Mouse (Mus musculus) left cerebral cortex, adult 9 months (tissue): ENCODE results near the gene Esrra.
"Not testable (repeated sequence)": the region's sequence is repeated elsewhere in the genome, so short reads cannot be mapped to it uniquely, and the experiment has no call there.

Experiments used
- DNase-seq, 2 experiments: peaks; one replicate each; pipeline ENCODE4 v3.0.0; 2022; ENCODE audit warnings: low spot score in 2 of 2

Esrra gene

DNA sequence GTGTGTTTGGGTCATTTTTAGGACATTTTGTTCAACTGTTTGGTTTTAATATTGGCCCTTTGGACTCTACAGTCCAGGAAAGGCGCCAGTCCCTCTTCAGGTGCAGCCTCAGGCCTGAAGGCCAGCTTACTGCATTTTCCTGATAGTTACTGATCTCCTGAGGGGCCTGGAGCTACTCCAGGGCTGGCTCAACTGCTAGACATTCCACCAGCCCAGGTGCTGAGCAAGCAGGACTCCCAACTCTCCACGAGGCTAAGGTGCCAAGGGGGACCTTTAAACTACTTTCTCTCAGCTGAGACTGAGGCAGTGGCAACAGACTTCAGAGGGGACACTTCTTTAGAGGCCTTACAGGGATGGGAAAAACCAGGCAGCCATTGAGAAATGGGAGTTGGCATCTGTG lies 16.8 kb downstream of the Esrra start:
- DNase-seq = no peak

DNA sequence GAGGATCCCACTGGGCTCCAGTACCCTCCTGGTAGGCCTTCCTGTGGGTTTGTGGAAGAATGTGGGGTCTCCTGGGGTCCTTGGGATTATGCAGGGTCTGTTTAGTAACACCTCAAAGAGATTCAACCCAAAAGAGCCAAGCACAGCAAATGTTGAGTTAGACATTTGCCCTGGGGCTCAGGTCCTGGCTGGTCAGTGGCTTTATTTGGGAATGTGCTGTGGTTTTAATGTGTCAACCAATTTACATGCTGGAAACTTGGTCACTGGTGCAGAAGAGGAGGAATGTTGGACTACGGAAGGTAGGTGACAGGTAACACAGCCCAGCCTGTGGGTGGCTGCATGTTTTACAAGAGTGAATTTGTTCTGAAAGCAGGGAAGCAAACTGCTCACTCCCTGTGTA lies 18.6 kb downstream of the Esrra start:
- no peak for DNase-seq

DNA sequence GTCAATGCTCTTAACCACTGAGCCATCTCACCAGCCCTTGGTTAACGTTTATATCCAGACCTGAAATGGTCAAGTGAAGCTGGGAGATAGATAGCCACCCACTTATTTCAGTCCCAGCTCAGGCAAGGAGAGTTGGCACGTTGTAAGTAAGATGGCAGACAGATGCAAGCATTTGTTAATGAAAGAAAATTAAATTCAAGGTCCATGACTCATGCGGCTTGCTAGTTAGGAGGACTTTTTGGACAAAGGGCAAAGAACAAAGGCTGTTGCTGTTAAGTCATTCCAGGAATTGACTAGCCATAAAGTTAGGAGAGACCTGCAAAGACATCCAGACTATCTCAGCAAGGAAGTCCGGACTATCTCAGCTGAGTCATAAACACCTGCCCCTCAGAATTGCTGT lies 22.0 kb downstream of the Esrra start:
- no peak for DNase-seq

DNA sequence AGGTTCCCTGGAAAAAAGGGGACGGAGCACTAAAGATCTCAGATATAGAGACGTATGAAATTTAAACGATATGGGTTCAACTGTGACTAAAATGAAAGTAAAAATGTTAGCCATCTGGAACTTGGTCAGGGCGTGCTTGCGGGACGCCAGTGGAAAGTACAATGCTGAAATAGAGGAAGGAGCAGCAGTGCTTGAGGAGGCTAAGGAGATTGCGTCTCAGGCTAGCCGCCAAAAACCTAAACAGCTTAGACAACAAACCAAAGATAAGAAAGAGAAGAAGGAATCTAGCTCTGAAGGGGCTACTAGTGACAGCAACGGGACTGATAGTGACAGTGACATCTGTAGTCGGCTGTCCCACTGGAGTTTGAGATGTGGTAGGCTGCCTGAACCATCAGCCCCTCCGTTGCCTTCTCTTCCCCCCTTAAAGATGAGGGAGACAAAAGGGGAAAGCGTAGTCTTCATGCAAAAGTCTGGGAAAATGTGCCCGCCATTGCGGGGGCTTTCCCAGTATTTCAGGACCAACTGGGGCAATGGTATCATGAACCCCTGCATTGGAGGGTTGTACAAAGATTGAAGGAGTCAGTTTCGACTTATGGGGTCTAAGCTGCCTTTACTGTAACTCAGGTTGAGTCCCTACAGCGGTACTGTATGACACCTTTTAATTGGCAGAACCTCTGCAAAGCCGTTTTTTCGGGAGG lies 25.9 kb downstream of the Esrra start:
- DNase-seq = not testable (repeated sequence)

DNA sequence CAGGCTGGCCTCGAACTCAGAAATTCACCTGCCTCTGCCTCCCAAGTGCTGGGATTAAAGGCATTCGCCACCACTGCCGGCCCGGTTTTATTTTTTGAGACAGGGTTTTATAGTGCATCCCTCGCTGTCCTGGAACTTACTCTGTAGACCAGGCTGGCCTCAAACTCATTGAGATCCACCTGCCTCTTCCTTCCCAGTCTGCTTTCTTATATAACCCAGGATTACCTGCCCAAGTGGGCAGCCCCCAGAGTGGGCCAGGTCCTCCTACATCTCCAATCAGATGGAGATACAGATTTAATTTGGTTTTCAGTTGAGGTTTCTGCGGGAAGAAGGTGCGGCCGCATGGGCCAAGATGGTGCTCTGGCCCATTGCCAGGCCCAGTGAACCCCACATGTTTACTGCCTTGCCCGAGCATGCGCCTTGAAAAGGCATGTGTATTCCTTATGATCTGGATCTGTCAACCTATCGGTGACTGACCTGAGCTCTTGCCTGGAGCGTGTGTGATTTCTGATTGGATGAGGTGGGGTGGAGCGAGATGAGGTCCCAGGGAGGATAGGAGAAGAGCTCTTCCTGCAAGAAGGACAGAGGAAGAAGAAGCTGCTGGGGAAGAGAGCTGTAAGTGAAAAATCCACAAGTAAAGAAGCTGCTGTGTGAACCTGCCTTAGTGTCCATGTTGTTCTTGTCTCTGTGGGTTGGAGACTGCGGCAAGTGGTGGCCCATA lies 27.7 kb downstream of the Esrra start:
- DNase-seq = no peak

DNA sequence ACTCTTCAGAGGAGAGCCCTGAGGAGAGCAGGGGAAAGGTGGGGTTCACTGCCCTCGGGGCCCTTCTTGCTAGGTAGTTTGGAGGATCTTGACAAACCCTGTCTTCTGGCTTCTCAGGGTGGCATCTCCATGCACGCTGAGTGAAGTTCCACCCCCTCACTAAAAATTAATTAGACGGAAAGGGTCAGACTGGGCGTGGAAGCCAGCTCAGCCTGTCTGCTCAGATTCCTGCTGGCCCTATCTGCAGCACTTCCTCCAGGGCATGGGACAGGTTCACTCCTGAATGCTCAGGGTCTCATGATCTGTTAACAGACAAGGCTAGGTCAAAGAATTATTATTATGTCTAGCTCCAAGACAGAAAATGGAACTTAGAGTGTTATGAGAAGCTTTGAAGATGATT lies 29.1 kb downstream of the Esrra start:
- no peak for DNase-seq

DNA sequence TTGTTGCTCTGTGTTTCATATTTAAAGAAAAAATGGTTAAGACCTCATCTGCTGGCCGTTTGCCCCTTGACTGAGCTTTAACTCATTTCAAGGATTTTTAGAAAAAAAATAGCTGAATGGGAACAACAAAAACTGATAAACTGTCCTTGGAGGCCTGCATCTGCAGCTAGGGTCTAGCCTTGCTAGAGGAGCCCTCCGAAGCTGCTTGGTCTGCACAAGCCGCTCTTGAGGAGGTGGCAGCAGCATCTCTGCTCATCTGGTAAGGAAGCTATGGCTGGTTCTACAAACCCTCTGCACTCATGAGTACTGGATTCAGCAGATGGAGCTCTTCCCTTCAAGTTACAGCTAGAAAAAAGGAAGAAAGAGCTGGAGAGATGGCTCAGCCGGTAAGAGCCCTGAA lies 43.6 kb downstream of the Esrra start:
- no peak for DNase-seq

DNA sequence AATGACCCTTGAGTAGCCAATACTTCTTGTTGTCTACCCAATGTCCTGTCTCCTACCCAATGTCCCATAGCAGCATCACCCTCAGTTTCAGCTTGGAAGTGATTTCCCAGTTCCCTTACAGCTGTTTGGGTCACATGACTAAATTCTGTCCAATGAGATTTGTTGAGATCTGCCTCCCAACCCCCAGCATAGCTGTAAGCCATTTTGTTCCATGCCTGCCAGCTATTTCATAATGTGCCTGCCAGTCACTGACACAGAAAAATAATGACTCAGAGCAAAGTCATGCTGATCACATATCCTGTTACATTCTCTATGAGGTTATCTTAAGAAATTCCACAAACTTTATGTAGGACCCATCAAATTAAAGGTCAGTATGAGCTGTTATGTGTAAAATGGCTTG lies 44.8 kb downstream of the Esrra start:
- no peak for DNase-seq

DNA sequence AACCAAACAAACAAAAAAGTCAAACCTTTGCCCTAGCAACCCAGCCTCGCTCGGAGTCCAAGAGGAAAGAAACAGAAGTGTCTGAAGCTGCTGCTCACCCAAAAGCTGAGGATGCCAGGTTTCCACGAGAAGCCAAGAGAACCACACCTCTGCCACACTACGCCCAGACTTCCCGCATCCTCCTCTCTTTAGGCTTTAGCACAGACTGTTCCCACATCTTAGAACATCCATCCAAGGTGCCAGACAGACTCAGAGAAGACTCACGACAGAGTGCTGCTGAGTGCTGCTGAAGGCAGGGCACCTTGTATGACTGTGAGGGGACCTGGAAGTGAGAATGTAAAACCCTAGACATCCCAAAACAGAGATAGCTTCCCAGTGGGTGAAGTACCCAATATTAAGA lies 45.8 kb downstream of the Esrra start:
- DNase-seq = no peak

DNA sequence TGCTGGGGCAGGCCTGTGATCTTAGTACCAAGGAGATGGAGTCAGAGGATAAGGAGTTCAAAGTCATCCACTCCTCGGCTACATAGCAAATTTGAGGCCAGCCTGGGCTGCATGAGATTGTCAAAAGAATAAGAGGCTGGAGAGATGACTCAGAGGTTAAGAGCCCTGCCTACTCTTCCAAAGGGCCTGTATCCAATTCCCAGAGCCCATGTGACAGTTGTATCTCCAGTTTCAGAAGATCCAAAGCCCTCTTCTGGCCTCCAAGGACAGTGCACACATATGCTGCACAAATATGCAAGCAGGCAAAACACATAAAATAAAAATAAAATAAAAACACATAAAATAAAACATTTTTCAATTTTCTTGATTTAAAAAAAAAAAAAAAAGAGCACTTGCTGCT lies 47.4 kb downstream of the Esrra start:
- DNase-seq = no peak

DNA sequence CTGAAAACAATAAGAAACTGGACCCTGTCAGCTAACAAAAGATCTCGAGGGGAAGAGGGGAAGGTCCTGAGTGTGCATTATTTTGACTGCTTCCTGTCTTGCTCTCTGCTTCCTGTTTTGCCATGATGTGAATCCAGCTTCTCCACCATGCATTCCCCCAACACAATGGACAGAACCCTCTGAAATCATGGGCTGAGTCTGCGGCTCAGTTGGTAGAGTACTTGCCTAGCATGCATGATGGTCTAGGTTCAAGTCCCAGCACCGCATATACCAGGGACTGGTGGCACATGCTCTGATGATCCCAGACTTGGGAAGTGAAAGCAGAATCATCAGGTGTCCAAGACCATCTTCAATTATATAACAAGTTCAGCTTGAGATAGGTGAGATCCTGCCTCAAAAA lies 48.9 kb downstream of the Esrra start:
- no peak for DNase-seq

DNA sequence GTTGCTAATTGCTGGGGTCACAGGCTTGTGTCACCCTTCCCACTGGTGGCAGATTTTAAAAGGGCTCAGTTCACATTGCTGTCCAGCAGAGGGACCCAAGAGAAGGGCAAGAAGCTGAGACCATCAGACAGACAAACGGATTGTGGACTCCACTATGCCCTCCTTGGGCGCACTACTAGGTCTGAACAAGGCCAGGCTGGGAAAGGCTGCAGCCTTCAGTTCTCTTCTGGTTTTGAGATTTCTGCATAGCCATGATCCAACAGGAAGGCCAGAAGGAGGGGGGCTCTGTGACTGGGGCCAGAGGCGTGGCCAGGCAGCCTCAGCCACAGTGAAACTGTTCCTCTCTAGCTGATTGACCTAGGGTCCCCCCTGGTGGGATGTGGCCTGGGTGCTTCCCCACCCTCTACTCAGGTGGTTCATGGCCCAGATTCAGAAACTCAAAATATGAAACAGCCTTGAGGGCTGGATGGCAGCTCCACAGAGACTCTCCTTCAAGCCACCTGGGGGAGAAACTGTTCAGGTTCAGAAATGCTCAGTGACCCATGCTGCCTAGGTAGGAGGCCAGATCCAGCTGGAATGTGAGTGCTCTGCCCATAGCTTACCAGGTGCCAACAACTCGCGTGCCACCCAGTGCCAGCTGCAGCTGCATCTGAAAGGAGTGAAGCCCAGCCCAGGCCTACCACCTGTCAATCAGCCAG lies 49.9 kb downstream of the Esrra start:
- DNase-seq = no peak

DNA sequence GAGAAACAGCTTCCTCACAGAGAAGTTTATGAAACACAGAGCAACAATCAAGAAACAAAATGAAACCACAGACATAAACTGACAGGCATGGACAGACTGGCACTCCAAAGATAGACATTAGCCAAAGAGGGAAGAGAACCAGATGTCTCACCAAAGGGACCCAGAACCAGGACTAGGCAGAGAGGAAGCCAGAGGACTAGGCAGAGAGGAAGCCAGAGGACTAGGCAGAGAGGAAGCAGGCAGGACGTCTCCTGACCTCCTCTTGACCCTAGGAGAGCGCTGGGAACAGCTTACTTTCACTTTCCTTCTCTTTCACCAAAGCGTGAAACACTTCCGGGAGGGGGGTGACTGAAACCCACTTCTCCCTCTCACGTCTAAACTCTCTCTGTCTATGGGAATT lies 52.3 kb downstream of the Esrra start:
- DNase-seq = no peak

DNA sequence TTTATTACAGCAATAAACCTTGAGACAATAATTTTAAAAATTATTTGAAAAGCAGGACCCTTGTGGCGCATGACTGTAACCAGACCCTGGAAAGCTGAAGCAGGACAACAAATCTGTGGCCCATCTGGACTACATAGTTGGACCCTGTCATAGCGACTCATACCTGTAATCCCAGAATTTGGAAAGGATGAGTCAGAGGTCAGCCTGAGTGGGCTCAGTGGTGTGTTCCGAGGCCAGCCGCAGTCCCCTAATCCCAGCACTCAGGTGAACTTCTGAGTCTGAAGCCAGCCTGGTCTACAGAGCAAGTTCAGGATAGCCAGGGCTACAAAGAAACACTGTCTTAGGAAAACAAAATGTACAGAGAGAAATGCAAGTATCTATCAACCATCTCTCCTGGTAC lies 60.2 kb downstream of the Esrra start:
- DNase-seq = no peak
